Mouse (Mus musculus): ENCODE results near the gene Spty2d1. TPM values are rescaled to one million over a fixed set of nuclear protein-coding genes. Genes with fewer than 3 reads are reported as not detected.
"Not testable (repeated sequence)": the region's sequence is repeated elsewhere in the genome, so short reads cannot be mapped to it uniquely, and the experiment has no call there.

Spty2d1 gene
- polyA plus RNA-seq, 1 experiment from 2014 or later, result 12.2 TPM

DNA sequence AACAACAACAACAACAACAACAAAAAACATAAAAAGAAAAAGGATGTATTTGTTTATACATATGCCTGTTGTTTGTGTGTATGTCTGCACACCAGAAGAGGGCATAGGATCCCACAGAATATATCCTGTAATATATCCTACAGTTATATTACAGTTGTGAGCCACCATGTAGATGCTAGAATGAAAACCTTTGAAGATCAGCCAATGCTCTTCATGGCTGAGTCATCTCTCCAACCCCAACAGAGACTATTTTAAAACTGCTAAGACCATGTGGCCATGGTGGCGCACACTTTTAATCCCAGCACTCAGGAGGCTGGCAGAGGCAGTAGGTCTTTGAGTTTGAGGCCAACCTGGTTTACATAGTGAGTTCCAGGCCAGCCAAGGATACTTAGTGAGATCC lies 19.3 kb upstream of the Spty2d1 start:
- ATAC-seq (ENCODE audit: insufficient number of reproducible peaks, low FRiP score, low TSS enrichment, low read depth) (no peak), DNase-seq (ENCODE audit: low spot score) (no peak)
- Histone ChIP-seq H3K27ac (replicated peaks; ENCODE audit: low read depth, low read length) (no peak overlapping the region), H3K9ac (ENCODE audit: low read length) (no peak overlapping the region), H3K36me3 (ENCODE audit: control insufficient read depth, insufficient read depth, low read length) (no peaks in the 10 kb centered on the region), H3K9me3 (ENCODE audit: control insufficient read depth, low read length) (no peaks in the 10 kb centered on the region), H3K27me3 (ENCODE audit: control insufficient read depth, insufficient read depth, low read length) (no peaks in the 10 kb centered on the region), H3K4me2 (ENCODE audit: low read depth, severe bottlenecking) (no peak overlapping the region), H3K4me3 (ENCODE audit: low read depth, low read length) (no peak overlapping the region), H3K4me1 (ENCODE audit: control insufficient read depth, insufficient read depth, low read length) (no peaks in the 10 kb centered on the region)
- 95% methylated on average over 1 of the region's 1 CpGs for WGBS

DNA sequence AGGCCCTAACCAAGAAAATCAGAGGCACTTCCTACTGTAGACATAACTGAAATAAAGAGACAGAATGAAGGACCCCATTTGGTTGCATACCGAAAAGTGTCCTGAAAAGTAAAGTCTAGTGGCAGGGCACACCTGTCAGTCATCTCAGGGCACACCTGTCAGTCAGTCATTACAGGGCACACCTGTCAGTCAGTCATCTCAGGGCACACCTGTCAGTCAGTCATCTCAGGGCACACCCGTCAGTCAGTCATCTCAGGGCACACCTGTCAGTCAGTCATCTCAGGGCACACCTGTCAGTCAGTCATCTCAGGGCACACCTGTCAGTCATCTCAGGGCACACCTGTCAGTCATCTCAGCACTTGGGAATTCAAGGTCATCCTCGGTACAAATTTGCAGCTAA lies 18.7 kb upstream of the Spty2d1 start:
- not testable (repeated sequence) for H3K27me3 ChIP-seq (ENCODE audit: control insufficient read depth, insufficient read depth, low read length); H3K9ac ChIP-seq (ENCODE audit: low read length); H3K9me3 ChIP-seq (ENCODE audit: control insufficient read depth, low read length); H3K27ac ChIP-seq (replicated peaks; ENCODE audit: low read depth, low read length); H3K4me2 ChIP-seq (ENCODE audit: low read depth, severe bottlenecking); H3K36me3 ChIP-seq (ENCODE audit: control insufficient read depth, insufficient read depth, low read length); H3K4me1 ChIP-seq (ENCODE audit: control insufficient read depth, insufficient read depth, low read length); H3K4me3 ChIP-seq (ENCODE audit: low read depth, low read length); ATAC-seq (ENCODE audit: insufficient number of reproducible peaks, low FRiP score, low TSS enrichment, low read depth); DNase-seq (ENCODE audit: low spot score)
- 94% methylated on average over 3 of the region's 3 CpGs for WGBS

DNA sequence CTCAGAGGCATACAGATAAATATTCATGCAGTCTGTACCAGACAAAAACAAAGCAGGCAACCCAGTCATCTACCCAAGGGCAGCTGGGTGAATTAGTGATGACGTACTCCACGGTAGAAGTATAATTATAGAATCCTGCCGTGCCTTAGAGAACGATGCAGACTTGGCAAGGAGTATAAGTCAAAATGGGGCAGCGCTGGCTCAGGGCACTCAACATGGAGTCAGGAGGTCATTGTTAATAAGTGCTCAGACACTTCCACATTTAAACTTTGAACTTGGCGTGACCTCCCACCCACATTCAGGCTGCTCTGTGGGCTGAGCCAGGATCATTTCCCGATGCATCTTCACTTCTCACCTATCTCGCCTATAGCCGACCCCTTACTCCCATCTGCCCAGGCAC lies 17.2 kb upstream of the Spty2d1 start:
- DNase-seq (ENCODE audit: low spot score) (no peak), ATAC-seq (ENCODE audit: insufficient number of reproducible peaks, low FRiP score, low TSS enrichment, low read depth) (no peak)
- no peak overlapping the region for H3K4me3 ChIP-seq (ENCODE audit: low read depth, low read length)
- no peak overlapping the region for H3K9ac ChIP-seq (ENCODE audit: low read length)
- 68% methylated on average over 9 of the region's 9 CpGs for WGBS
- H3K4me2 ChIP-seq (ENCODE audit: low read depth, severe bottlenecking), result no peak overlapping the region
- no peaks in the 10 kb centered on the region for H3K9me3 ChIP-seq (ENCODE audit: control insufficient read depth, low read length)
- H3K27me3 ChIP-seq (ENCODE audit: control insufficient read depth, insufficient read depth, low read length), result no peaks in the 10 kb centered on the region
- H3K36me3 ChIP-seq (ENCODE audit: control insufficient read depth, insufficient read depth, low read length), result no peaks in the 10 kb centered on the region
- H3K4me1 ChIP-seq (ENCODE audit: control insufficient read depth, insufficient read depth, low read length), result no peaks in the 10 kb centered on the region
- no peak overlapping the region for H3K27ac ChIP-seq (replicated peaks; ENCODE audit: low read depth, low read length)

DNA sequence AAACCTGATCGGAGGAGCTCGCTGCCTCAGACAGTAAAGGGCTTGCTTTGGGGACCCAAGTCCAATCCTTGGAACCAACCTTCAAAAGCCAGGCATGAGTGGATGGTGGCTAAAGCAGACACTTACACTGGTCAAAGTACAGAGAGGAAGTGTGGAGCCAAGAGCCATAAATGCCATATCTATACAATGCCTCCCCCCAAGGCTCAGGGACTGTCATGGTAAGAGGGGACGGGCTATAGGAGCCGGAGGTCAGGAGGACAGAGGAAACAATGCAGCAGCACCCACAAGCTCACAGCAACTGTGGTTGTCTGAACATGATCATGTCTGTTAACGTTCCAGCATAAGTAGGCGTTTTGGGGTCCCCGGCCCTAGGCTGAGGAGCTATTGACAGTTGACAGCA lies 16.2 kb upstream of the Spty2d1 start:
- ATAC-seq (ENCODE audit: insufficient number of reproducible peaks, low FRiP score, low TSS enrichment, low read depth) (no peak), DNase-seq (ENCODE audit: low spot score) (no peak)
- 93% methylated on average over 7 of the region's 7 CpGs for WGBS

DNA sequence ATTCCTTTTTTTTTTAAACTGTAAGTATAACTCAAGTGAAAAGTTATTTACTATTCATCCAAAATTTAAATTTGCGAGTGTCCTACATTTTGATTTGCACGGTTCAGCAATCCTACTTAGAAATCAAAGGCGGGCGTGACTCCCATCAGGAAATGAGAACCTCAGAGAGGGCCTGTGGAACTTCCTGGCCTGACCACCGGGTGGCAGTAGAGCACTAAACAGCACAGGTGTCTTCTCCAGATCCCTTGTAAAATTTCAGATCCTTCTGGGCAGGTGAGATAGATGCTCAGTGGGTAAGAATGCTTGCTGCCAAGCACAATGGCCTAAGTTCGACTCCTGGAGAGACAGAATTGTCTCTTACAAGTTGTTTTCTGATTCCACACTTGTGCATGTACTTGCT lies 15.3 kb upstream of the Spty2d1 start:
- Histone ChIP-seq H3K36me3 (ENCODE audit: control insufficient read depth, insufficient read depth, low read length) (no peaks in the 10 kb centered on the region), H3K4me1 (ENCODE audit: control insufficient read depth, insufficient read depth, low read length) (no peaks in the 10 kb centered on the region), H3K9ac (ENCODE audit: low read length) (no peak overlapping the region), H3K27me3 (ENCODE audit: control insufficient read depth, insufficient read depth, low read length) (no peaks in the 10 kb centered on the region), H3K9me3 (ENCODE audit: control insufficient read depth, low read length) (no peaks in the 10 kb centered on the region), H3K4me3 (ENCODE audit: low read depth, low read length) (no peak overlapping the region), H3K4me2 (ENCODE audit: low read depth, severe bottlenecking) (no peak overlapping the region), H3K27ac (replicated peaks; ENCODE audit: low read depth, low read length) (no peak overlapping the region)
- ATAC-seq (ENCODE audit: insufficient number of reproducible peaks, low FRiP score, low TSS enrichment, low read depth) (no peak), DNase-seq (ENCODE audit: low spot score) (peak; percentile 90)
- 24% methylated on average over 6 of the region's 6 CpGs for WGBS

More for the DNA sequence above, 16.2 kb upstream of the Spty2d1 start:
- Histone ChIP-seq H3K4me3 (ENCODE audit: low read depth, low read length) (no peak overlapping the region), H3K9ac (ENCODE audit: low read length) (no peak overlapping the region), H3K36me3 (ENCODE audit: control insufficient read depth, insufficient read depth, low read length) (no peaks in the 10 kb centered on the region), H3K27ac (replicated peaks; ENCODE audit: low read depth, low read length) (no peak overlapping the region), H3K4me2 (ENCODE audit: low read depth, severe bottlenecking) (no peak overlapping the region), H3K4me1 (ENCODE audit: control insufficient read depth, insufficient read depth, low read length) (no peaks in the 10 kb centered on the region), H3K27me3 (ENCODE audit: control insufficient read depth, insufficient read depth, low read length) (no peaks in the 10 kb centered on the region), H3K9me3 (ENCODE audit: control insufficient read depth, low read length) (no peaks in the 10 kb centered on the region)

DNA sequence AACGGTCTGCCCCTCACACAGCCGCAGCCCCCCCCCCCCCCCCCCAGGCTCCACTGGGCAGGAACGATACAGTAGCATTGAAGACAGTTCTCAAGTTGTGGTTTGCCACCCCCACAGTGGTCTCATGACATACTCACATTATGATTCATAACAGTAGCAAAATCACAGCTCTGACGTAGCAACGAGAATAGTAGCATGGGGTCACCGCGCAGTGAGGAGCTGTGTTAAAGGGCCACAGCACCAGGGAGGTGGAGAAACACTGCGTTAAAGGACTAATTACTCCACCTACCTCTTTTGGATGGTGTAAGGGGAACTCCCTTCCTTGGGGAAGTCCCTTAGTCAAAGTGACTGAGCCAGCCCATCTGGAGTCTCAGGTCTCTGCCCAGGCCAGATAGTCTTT lies 14.3 kb upstream of the Spty2d1 start:
- no peaks in the 10 kb centered on the region for H3K4me1 ChIP-seq (ENCODE audit: control insufficient read depth, insufficient read depth, low read length)
- H3K4me3 ChIP-seq (ENCODE audit: low read depth, low read length), result no peak overlapping the region
- ATAC-seq (ENCODE audit: insufficient number of reproducible peaks, low FRiP score, low TSS enrichment, low read depth) (no peak), DNase-seq (ENCODE audit: low spot score) (no peak)
- WGBS, result 63% methylated on average over 8 of the region's 8 CpGs
- H3K4me2 ChIP-seq (ENCODE audit: low read depth, severe bottlenecking), result no peak overlapping the region
- H3K36me3 ChIP-seq (ENCODE audit: control insufficient read depth, insufficient read depth, low read length), result no peaks in the 10 kb centered on the region
- H3K9me3 ChIP-seq (ENCODE audit: control insufficient read depth, low read length), result no peaks in the 10 kb centered on the region
- no peak overlapping the region for H3K27ac ChIP-seq (replicated peaks; ENCODE audit: low read depth, low read length)
- H3K9ac ChIP-seq (ENCODE audit: low read length), result no peak overlapping the region
- H3K27me3 ChIP-seq (ENCODE audit: control insufficient read depth, insufficient read depth, low read length), result no peaks in the 10 kb centered on the region

DNA sequence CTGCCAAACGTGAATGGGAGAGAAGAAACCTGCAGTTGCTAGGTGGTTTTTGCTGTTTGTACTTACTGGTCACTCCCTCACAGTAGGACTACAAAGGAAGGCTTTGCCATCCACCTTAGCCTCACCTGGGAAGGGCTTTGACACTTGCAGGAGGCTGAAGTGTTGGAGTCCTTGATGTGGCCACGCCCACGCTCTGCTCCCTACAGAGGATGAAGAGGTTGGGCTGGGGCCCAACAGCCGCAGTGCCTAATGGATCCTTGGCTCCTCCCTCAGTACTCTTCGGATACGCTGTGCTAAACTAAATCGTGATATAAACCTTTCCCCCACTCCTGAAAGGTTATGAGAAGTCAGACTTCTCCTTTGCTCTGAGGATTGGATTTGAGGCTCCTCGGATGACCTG lies 12.7 kb upstream of the Spty2d1 start:
- no peaks in the 10 kb centered on the region for H3K27me3 ChIP-seq (ENCODE audit: control insufficient read depth, insufficient read depth, low read length)
- no peaks in the 10 kb centered on the region for H3K36me3 ChIP-seq (ENCODE audit: control insufficient read depth, insufficient read depth, low read length)
- no peaks in the 10 kb centered on the region for H3K4me1 ChIP-seq (ENCODE audit: control insufficient read depth, insufficient read depth, low read length)
- no peak for DNase-seq (ENCODE audit: low spot score)
- H3K9me3 ChIP-seq (ENCODE audit: control insufficient read depth, low read length), result no peaks in the 10 kb centered on the region
- H3K9ac ChIP-seq (ENCODE audit: low read length), result no peak overlapping the region
- H3K4me2 ChIP-seq (ENCODE audit: low read depth, severe bottlenecking), result no peak overlapping the region
- H3K4me3 ChIP-seq (ENCODE audit: low read depth, low read length), result no peak overlapping the region
- ATAC-seq (ENCODE audit: insufficient number of reproducible peaks, low FRiP score, low TSS enrichment, low read depth), result no peak
- no peak overlapping the region for H3K27ac ChIP-seq (replicated peaks; ENCODE audit: low read depth, low read length)
- WGBS, result 9% methylated on average over 8 of the region's 8 CpGs

DNA sequence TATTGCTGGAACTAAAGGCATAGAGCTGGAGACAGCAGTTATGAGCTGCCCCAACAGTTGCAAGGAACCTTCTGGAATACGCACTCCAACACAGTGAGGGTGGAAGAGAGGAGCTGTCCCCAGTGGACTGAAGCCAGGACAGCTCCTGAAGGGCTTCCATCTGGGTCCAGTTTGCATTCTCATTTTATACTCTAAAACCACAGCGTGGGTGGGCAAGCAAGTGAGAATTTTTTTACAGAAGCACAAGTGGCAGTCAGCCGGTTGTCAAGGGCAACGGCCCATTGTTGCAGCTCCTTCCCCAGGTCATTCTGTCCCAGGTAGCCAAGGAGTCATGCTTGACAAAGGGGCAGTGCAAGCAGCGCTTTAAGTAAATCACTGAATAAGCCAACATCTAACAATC lies 11.4 kb upstream of the Spty2d1 start:
- Histone ChIP-seq H3K9ac (ENCODE audit: low read length) (no peak overlapping the region), H3K27ac (replicated peaks; ENCODE audit: low read depth, low read length) (no peak overlapping the region), H3K9me3 (ENCODE audit: control insufficient read depth, low read length) (no peaks in the 10 kb centered on the region), H3K4me3 (ENCODE audit: low read depth, low read length) (no peak overlapping the region), H3K36me3 (ENCODE audit: control insufficient read depth, insufficient read depth, low read length) (no peaks in the 10 kb centered on the region), H3K4me1 (ENCODE audit: control insufficient read depth, insufficient read depth, low read length) (peaks cover 2% of the 10 kb centered on the region; the same call in 1 of the 2 replicates), H3K4me2 (ENCODE audit: low read depth, severe bottlenecking) (no peak overlapping the region), H3K27me3 (ENCODE audit: control insufficient read depth, insufficient read depth, low read length) (no peaks in the 10 kb centered on the region)
- ATAC-seq (ENCODE audit: insufficient number of reproducible peaks, low FRiP score, low TSS enrichment, low read depth) (no peak), DNase-seq (ENCODE audit: low spot score) (no peak)
- WGBS, result 79% methylated on average over 5 of the region's 5 CpGs

DNA sequence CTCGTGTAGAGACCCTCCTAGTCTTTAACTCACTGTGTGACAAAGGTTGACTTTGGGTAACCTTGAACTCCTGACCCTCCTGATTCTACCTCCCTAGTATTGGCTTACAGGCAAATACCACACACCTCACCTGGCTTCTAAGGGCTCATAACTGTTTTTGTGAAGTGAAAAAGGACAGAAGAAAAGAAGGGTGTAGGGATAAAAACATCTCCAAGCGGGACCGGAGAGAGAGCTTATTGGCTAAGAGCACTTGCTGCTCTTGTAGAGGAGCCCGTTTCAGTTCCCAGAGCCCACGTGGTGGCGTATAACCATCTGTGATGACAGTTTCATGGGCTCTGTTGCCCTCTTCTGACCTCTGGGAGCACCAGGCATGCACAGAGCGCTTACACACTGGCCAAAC lies 8.9 kb upstream of the Spty2d1 start:
- WGBS, result 51% methylated on average over 7 of the region's 7 CpGs
- ATAC-seq (ENCODE audit: insufficient number of reproducible peaks, low FRiP score, low TSS enrichment, low read depth), result no peak
- H3K27ac ChIP-seq (replicated peaks; ENCODE audit: low read depth, low read length), result no peak overlapping the region

More for the DNA sequence above, 8.9 kb upstream of the Spty2d1 start:
- H3K9me3 ChIP-seq (ENCODE audit: control insufficient read depth, low read length), result no peaks in the 10 kb centered on the region
- H3K4me1 ChIP-seq (ENCODE audit: control insufficient read depth, insufficient read depth, low read length), result peaks cover 2% of the 10 kb centered on the region; the same call in 1 of the 2 replicates
- no peak overlapping the region for H3K4me2 ChIP-seq (ENCODE audit: low read depth, severe bottlenecking)
- H3K27me3 ChIP-seq (ENCODE audit: control insufficient read depth, insufficient read depth, low read length), result no peaks in the 10 kb centered on the region
- H3K9ac ChIP-seq (ENCODE audit: low read length), result no peak overlapping the region
- DNase-seq (ENCODE audit: low spot score), result no peak
- no peak overlapping the region for H3K4me3 ChIP-seq (ENCODE audit: low read depth, low read length)
- no peaks in the 10 kb centered on the region for H3K36me3 ChIP-seq (ENCODE audit: control insufficient read depth, insufficient read depth, low read length)

All from limb, embryonic 11.5 days (tissue).